Mouse (Mus musculus): ENCODE measurements around the gene Ncoa5.

Gene Ncoa5

GRCm38 (mm10) chr2:164960716-164961441 is 73.8 kb downstream of the Ncoa5 start, which contains the start of gene Slc12a5:
Gene Slc12a5 (plus strand): TSS chr2:164960802.
- no peak for DNase-seq (ENCODE audit: low read depth in 1 of 2, low spot score in 2 of 2)

- no peak for DNase-seq (ENCODE audit: low read depth in 1 of 2, low spot score in 2 of 2)
Observed at GRCm38 (mm10) chr2:164957548-164958315, 76.9 kb downstream of the Ncoa5 start.

GRCm38 (mm10) chr2:164956195-164956594 is 78.5 kb downstream of the Ncoa5 start:
- DNase-seq (ENCODE audit: low read depth in 1 of 2, low spot score in 2 of 2) = no peak

GRCm38 (mm10) chr2:164955725-164956124 is 78.9 kb downstream of the Ncoa5 start:
- DNase-seq (ENCODE audit: low read depth in 1 of 2, low spot score in 2 of 2) = no peak

- peak in 1 of 2 experiments; percentile 52 for DNase-seq (ENCODE audit: low read depth in 1 of 2, low spot score in 2 of 2)
Observed at GRCm38 (mm10) chr2:164953224-164953623, 81.4 kb downstream of the Ncoa5 start.

- no peak for DNase-seq (ENCODE audit: low read depth in 1 of 2, low spot score in 2 of 2)
Observed at GRCm38 (mm10) chr2:164952448-164952847, 82.2 kb downstream of the Ncoa5 start.

- DNase-seq (ENCODE audit: low read depth in 1 of 2, low spot score in 2 of 2) = no peak
Observed at GRCm38 (mm10) chr2:164951745-164952144, 82.9 kb downstream of the Ncoa5 start.

- DNase-seq (ENCODE audit: low read depth in 1 of 2, low spot score in 2 of 2) = no peak
Observed at GRCm38 (mm10) chr2:164950501-164950900, 84.2 kb downstream of the Ncoa5 start.

All from monocyte, adult 2 months (primary cell).